Mouse (Mus musculus) gastrocnemius, postnatal 14 days (tissue): ENCODE measurements around the gene Ap2a2. TPM values are rescaled to one million over a fixed set of nuclear protein-coding genes. Genes with fewer than 3 reads are reported as not detected.
A peak's percentile ranks its signal among the peaks of the same experiment; 100 is the strongest.

Experiments used
- DNase-seq: peaks from one replicate; pipeline ENCODE4 v3.0.0; 2021; ENCODE audit warnings: mixed read lengths
- intact Hi-C: fragments of 180-260 bp; cut with DNase I; formaldehyde crosslinking; loops from one replicate; pipeline ENCODE4 v1.15.1; 2025; ENCODE audit warnings: low total_unique reads
- total RNA-seq, 2 experiments: library from RNA; stranded (reverse); gene quantifications; 2 replicates each; pipeline ENCODE4 v1.2.3; 2021

The Ap2a2 gene
- total RNA-seq, 2 experiments from 2014 or later, result 37.2 to 41.6 TPM

DNA sequence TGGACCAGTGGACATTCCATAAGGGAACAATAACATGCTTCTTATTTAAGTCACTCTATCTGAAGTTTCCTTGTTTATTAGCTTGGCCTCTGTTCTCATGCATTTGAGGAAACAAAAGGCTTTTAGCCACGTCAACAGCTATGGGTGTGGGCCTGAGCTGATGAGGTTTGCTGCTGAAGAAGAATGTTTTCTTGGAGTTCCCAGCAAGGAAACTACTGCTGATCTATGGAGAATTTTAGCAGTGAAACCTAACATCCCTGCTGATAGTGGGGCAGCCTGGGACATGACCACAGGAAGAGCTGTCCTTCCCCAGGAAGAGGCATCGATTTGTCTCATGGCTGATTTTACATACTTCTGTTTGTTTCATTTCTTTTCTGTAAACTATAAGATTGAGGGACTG lies 11.5 kb upstream of the Ap2a2 start:
- no peak for DNase-seq
- intact Hi-C loops, result no loop called here

DNA sequence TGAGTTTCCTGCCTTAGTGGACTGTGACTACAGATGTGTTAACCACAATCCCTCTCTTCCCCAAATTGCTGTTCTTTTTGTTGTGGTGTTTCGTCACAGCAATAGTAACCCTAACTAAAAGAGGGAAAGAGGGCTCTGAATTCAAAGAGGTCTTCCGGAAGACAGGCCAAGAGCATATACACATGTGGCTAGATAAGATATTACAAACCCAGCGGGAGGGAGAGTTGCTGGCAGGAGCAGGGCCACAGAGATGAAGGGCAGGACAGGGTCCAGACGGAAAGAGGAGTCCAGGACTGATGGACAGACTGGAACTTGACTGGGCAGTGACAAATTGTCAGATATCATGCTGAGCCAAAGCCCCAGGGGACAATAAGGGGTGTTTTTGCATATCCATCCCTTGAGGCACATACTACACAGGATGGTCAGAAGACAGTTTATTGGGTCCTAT lies 3.6 kb upstream of the Ap2a2 start:
- intact Hi-C loops, result no loop called here
- DNase-seq, result no peak

DNA sequence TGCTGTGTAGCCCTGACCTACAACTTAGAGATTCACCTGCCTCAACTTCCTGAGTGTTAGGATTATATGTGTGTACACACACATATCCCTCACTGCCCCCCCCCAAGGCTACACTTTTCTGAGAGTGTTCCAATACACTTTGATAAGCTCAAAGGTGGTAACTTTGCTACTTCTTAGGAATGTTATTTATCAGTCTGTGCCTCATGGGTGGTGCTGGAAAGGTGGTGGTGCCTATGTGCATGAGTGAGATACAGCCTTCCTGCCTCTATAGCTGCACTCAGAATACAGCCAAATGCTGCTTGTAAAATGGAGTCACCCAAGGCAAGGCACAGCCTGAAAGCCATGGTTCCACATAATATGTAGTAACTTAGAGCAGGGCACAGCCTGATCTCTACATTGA lies 3.0 kb upstream of the Ap2a2 start:
- no peak for DNase-seq
- intact Hi-C loops, result no loop called here

DNA sequence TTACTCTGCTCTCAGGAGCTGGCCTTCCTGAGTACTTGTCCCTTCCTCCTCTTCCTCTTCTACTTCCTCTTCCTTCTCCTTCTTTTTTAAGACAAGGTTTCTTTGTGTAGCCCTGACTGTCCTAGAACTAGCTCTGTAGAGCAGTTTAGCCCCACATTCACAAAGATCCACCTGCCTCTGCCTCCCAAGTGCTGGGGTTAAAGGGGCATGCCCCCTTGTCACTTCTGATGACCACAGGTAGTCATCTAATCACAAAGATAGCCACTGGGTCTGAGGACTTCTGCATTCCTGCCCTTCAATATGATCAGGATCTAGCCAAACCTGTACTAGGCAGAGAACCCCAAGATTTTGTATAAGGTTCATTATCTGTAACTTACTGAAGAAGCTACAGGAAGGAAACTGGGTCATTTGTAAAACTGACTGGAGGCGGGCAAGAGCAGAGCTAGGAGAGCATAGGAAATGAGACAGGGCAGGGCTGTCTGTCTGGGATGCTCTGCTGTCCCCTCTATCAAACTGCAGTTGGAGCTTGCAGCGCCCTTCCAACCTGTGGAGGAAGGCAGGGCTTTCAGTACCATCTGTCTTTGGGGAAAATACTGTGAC lies 2.1 kb upstream of the Ap2a2 start:
- no peak for DNase-seq
- intact Hi-C loops, result no loop called here

DNA sequence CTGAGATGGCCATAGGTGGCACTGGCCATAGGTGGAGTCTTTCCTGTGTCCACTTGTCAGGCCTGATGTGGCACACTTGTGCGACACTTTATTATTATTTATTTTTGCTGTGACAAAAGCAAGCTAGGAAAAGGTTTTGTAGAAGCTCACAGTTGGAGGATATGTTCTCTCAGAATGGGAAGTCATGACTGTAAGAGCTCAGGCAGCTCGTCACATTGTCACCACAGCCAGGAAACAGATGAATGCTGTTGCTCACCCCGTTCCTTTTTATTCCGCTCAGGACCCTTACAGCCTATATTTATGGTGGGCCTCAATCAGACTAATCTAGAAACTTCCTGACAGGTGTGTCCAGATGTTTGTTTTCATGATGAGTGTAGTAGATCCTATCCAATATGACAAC lies 1.5 kb upstream of the Ap2a2 start:
- DNase-seq, result no peak
- intact Hi-C loops, result no loop called here

DNA sequence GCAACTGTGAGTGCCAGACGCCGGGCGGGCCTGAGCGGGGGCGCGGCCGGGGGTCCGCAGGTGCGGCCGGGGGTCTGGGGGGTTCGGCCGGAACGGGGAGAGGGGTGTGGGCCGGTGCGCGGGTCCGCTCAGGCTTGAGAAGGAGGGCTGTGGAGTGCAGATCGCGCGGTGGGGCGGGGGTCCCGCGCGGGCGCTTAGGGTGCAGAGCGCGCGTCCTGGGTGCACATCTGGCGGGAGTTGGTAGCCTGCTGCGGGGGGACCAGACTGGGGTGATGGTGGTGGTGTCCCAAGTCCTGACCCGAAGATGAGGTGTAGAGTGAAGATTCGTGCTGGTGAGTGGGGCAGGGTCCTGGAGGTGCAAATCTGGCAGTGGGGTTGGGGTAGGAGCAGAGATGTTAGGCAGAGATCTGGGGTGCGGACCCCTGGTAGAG lies 463 bp downstream of the Ap2a2 start:
- intact Hi-C loops, result no loop called here
- no peak for DNase-seq

DNA sequence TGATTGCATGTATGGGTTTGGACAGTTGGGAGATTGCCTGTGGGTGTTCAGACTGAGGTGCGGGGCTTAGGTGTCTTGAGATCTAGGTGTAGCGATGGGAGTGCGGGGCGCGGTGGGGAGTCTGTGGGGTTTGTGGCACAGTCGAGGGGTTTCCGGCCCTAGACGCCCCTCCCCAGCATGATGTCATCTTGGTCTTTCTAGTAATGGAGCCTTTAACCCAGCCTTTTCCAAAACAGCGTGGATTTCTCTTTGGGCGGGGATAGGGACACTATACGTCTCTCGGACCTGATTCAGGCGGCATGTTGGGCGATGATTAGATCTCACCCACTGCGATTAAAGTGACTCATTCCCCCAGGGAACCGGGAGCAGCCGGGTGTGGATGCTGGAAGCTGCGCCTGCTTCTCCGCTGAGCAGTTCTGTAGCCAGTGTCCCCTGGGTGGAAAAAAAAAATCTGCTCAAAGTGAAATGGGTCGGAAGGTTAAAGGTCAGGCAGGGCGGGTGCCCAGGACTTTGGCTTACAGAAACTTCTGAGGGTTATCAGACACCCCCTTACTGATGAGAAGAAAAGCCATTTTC lies 967 bp downstream of the Ap2a2 start:
- peak; percentile 40 for DNase-seq
- intact Hi-C loops, result no loop called here

DNA sequence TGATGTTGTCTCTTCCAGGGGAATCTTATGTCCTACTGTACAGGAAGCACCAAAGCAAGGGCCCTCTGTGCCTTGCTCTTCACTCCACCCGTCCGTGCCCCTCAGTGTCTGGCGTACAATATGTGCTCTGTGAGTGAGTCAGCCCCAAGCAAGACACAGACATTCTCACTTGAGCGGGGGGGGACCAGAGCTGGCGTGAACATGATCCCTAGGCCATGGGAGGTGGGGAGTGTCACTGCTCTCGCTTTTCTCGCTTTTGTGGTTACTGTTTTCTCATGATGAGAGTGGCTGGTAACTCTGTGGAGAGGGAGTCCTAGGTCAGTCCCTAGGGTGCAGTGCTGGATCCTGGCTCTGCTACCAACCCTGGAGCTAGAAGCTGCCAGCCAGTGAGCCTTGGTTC lies 2.6 kb downstream of the Ap2a2 start:
- intact Hi-C loops, result no loop called here
- peak; percentile 9 for DNase-seq

DNA sequence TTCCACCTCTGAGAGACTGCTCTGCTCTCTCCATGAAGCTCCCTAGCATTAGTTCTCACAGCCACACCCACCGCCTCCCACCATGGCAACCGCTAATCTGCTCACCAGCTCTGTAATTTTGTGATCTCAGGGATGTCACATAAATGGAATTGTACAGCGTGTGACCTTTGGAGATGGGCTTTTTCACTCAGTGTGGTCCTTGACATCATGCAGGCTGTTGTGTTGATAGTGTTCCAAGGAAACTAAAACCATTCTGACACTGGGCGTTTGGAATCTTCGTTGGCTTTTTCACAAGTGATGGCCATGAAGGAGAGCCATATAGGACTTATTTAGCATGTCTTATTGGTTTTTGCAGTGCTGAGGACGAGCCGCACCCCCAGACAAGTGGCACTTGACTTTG lies 4.6 kb downstream of the Ap2a2 start:
- DNase-seq, result no peak
- intact Hi-C loops, result no loop called here

DNA sequence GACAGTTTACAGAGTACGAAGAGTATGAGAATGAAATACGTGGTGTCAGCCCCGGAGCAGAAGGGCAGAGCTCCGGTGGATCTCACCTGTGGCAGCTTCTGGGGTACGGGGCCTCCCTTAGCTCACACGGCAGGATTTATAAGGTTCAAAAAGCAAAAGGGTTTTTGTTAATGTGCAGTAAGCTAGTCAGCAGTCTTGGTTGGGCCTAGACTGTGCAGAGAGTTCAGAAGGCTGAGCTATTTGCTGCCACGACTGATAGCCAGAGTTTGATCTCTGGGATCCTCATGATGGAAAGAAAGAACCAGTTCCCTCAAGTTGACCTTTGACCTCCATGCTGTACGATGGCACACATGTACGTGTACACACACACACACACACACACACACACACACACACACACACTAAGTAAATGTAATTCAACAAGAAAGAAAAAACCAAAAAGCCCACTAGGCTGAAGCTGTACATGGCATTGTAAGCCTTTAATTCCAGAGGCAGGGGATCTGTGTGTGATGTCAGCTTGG lies 7.4 kb downstream of the Ap2a2 start:
- intact Hi-C loops, result no loop called here
- DNase-seq, result no peak

DNA sequence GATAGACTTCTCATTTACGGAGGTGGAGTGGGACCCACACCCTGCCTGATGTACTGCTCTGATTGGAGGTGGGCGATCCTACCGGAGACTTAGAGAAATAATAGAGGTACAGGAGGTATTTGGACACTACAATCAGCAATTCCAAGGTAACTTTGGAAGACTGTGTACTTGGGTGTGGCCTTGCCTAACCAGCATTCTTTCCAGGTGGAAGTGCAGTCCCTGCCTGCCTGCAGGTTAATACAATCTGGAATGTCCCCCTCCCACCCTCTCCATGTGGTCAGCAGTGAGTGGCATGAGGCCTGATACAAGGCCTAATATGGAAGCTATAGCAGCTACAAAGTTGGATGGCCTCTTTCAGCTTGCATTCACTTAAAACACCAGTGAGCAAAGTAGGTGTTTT lies 7.9 kb downstream of the Ap2a2 start:
- intact Hi-C loops, result no loop called here
- DNase-seq, result no peak

DNA sequence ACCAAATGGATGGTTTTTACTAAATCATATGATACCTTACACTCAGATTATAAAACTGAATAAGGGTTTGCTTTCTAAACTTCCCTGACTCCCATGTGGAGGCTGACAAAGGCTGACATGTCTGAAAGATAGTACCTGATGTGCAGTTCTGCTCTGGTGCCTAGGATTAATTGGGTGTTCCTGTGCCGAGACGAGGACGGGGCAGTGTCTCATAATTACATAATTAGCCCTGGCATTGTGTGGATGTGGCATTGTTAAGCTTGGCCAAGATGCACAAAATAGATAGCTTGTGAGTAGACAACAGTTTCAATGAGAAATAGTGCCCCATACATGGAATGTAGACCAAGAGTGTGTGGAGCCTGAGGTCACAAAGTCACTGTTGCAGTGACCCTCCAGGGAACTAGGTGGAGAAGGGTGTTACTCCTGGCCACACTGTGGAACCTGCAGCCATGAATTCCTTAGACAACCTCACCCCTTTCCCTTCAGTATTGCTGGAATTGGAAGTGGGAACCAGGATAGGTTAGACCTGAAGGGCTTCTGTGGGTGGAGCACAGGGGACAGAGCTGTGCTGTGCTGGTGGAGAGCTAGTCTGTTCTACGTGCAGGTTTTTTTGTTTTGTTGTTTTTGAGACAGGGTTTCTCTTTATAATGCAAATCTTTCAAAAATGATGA lies 8.8 kb downstream of the Ap2a2 start:
- intact Hi-C loops, result no loop called here
- no peak for DNase-seq

DNA sequence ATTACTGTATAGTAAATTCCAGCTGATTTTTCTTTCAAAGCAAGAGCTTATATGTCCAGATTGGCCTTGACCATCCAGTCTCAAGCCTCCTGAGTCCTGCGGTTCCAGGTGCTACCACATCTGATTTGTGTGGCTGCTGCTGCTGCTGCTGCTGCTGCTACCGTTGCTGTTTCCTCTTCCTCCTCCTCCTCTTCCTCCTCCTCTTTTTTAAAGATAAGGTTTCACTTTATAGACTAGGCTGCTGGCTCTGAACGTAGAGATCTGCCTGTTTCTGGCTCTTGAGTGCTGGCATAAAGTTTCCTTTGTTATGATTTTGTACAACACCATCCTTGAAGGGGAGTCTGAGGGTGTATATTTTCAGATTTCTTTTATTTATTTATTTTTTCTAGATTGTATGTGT lies 12.1 kb downstream of the Ap2a2 start:
- DNase-seq, result no peak
- intact Hi-C loops, result no loop called here

DNA sequence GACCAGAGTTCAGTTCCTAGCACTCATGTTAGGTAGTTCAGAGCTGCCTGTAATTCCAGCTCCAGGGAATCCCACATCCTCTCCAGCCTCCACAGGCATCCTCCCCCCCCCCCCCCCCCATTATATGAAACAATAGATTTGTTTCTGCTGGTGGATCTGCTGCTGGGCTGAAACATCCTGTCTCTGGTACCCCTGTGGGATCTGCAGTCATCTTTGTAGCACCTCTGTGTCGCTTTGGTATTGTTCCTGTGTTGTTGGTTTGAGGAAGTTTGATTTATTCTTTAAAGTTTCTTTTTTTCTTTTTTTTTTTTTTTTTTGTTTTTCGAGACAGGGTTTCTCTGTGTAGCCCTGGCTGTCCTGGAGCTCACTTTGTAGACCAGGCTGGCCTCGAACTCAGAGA lies 13.5 kb downstream of the Ap2a2 start:
- DNase-seq, result no peak
- intact Hi-C loops, result no loop called here

DNA sequence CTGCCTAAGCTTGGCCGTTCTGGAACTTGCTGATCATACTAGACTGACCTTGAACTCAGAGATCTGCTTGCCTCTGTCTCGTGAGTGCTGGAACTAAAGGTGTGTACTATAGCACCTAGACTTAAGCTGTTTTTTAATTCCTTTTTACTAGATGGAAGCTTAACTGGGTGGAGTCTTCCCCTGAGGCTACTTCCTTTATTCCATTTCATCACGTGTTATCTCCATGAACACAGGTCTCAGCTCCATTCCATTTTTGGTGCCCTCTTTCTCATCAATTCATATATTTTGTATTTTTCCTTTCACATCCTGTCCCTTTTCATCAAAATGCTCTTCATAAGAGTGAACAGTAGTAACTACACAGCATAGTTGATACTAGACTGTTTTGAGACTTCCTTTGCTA lies 15.8 kb downstream of the Ap2a2 start:
- intact Hi-C loops, result no loop called here
- DNase-seq, result no peak

DNA sequence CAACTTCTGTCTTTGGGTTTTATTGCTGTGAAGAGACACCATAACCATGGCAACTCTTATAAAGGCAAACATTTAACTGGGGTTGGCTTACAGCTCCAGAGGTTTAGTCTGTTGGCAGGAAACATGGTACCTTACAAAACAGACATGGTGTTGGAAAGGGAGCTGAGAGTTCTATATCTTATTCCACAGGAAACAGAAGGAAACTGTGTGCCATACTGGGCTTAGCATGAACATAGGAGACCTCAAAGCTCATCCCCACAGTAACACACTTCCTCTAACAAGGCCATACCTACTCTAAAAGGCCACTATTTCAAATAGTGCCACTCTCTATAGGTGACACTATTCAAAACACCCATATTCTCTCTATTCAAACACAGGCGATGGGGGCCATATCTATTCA lies 16.5 kb downstream of the Ap2a2 start:
- intact Hi-C loops, result no loop called here
- no peak for DNase-seq

DNA sequence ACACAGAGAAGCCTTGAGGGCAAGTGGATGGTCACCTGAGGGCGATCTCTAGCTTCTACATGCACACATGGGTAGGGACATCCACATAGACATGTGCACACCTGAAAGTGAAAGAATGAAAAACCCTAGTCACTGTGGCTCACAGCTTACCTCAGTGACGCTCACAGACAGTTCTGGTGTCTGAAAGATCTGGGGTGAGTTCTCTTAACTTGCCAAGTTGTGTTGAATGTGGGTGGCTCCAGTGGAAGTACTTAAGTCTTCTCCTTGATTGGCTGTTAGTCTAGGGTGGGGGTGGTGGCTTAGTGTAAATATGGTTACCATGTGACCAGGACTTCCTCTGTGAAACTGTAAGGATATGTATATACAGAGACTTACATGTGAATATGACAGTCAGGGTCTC lies 17.0 kb downstream of the Ap2a2 start:
- intact Hi-C loops, result no loop called here
- no peak for DNase-seq

DNA sequence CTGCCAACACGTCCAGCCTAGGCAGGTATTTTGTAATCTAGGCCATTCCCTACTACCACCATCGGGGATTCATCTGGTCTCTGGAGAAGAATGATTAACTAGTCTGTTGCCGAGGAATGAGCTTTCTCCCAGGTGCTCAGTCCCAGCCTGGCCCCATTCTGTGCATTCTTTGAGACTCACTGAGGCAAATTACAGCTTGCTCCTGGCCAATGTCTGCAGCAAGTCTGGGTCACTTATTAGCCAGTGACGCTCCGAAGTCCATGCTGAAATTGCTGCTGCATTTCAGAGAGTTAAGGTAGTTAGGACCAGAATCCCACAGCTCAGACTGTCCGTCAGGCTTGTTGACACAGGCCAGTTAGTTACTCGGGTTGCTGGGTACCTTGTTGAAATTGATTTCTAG lies 19.4 kb downstream of the Ap2a2 start:
- intact Hi-C loops, result no loop called here
- no peak for DNase-seq

DNA sequence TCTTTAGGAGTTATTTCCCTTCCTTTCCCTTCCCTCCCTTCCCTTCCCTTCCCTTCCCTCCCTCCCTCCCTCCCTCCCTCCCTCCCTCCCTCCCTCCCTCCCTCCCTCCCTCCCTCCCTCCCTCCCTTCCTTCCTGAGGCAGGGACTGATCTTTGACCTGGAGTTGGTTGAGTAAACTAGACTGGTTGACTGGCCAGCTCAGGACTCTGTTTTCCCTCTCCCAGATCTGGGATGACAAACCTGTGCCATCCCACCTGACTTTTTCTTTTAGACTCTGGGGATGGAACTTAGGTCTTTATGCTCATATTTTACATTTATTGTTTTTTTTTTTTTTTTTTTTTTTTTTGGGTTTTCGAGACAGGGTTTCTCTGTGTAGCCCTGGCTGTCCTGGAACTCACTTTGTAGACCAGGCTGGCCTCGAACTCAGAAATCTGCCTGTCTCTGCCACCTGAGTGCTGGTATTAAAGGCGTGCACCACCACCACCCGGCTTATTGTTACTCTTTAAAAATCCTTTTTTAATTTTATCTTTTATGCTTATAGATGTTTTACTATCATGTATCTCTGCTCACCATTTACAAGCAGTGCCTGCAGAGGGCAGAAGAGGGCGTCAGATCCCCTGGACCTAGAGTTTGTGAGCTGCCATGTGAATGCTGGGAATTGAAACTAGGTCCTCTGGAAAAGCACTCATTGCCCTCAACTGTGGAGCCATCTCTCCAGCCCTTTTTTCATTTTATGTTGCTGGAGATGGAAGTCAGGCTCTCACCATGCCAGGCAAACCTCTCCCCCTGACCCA lies 22.3 kb downstream of the Ap2a2 start:
- intact Hi-C loops, result no loop called here
- no peak for DNase-seq

DNA sequence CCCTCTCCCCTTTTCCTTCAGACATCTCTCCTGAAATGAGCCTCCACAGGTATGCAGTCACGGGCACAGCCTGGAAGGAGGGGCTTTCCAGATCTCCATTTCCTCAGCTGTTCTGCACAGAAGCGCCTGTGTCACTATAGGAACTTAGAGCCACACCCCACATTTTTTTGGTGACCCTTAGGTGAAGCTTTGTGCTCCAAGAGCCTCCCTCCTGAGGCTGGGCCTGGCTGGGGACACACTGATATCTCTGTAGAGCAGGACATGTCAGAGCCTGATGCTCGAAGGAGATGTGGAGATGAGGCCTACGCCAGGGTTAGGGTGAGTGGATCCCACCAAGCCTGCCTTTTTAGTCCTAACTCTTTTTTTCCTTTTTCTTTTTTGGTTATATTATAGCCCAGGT lies 23.3 kb downstream of the Ap2a2 start:
- intact Hi-C loops, result no loop called here
- no peak for DNase-seq
